Mouse (Mus musculus): Measurements from ENCODE around the gene Cnot2.

- TF ChIP-seq CTCF (IDR thresholded peaks at IDR 0.05; ENCODE audit: borderline replicate concordance, insufficient read depth, low read depth, low read length) (no peak), POLR2A (IDR thresholded peaks at IDR 0.05; ENCODE audit: borderline replicate concordance, insufficient read depth, low read length) (no peak)
Observed at GRCm38 (mm10) chr10:116562210-116562609, 19.1 kb downstream of the Cnot2 start.

All from cerebellum, adult 2 months (tissue).